Mouse (Mus musculus) stomach, embryonic 16.5 days (tissue): ENCODE measurements around the gene Prkca. TPM values are rescaled to one million over a fixed set of nuclear protein-coding genes. Genes with fewer than 3 reads are reported as not detected.

ENCODE experiments used
- ATAC-seq: fragments of 200-750 bp; cut with Nextera tagmentation; 2 replicates; pipeline ENCODE4 v1.8.0; 2017; ENCODE audit warnings: moderate number of reproducible peaks, moderate TSS enrichment; ENCODE audit not compliant: insufficient read depth, low FRiP score
- H3K27ac ChIP-seq: fragments of 300-500 bp; sonication (generic); 2 replicates; pipeline ENCODE4 v1.5.1; 2014; ENCODE audit warnings: low read length
- H3K27me3 ChIP-seq: fragments of 300-500 bp; sonication (generic); 2 replicates; pipeline ENCODE4 v1.6.1; 2014; ENCODE audit warnings: low read length, control low read depth, mixed read lengths; ENCODE audit not compliant: control insufficient read depth, insufficient read depth
- H3K36me3 ChIP-seq: fragments of 300-500 bp; sonication (generic); 2 replicates; pipeline ENCODE4 v1.6.1; 2014; ENCODE audit warnings: low read length; ENCODE audit not compliant: control insufficient read depth, insufficient read depth
- H3K4me1 ChIP-seq: fragments of 300-500 bp; sonication (generic); 2 replicates; pipeline ENCODE4 v1.6.1; 2014; ENCODE audit warnings: low read length, control low read depth, mixed read lengths; ENCODE audit not compliant: control insufficient read depth, insufficient read depth
- H3K4me2 ChIP-seq: fragments of 300-500 bp; sonication (generic); 2 replicates; pipeline ENCODE4 v1.6.1; 2014; ENCODE audit warnings: low read depth, low read length, mixed read lengths
- H3K4me3 ChIP-seq: fragments of 300-500 bp; sonication (generic); replicated peaks from 2 replicates; pipeline ENCODE4 v1.5.1; 2014; ENCODE audit warnings: mild to moderate bottlenecking, low read length
- H3K9ac ChIP-seq: fragments of 300-500 bp; sonication (generic); 2 replicates; pipeline ENCODE4 v1.6.1; 2014; ENCODE audit warnings: low read length
- H3K9me3 ChIP-seq: fragments of 300-500 bp; sonication (generic); replicated peaks from 2 replicates; pipeline ENCODE4 v1.6.1; 2016; ENCODE audit warnings: low read length, control low read depth; ENCODE audit not compliant: control insufficient read depth
- WGBS: fragments of 180-500 bp; shearing (Covaris S2); extraction: QIAGEN DNeasy Blood & Tissue Kit; methylation state at CpG from one replicate; pipeline ENCODE4 v1.1.7; 2014; 5-methylcytosine and 5-hydroxymethylcytosine counted together
- polyA plus RNA-seq: library from polyadenylated mRNA; unstranded; fragments of >200 nt; fragmentation: Nextera tagmentation; extraction: Ambion mirVana; gene quantifications from 2 replicates; pipeline ENCODE4 v1.2.1, GENCODE M21; 2015

Gene Prkca
- 6.5 and 6.9 TPM in 2 replicates for polyA plus RNA-seq

- Histone ChIP-seq H3K36me3 (no peaks in the 10 kb centered on the region), H3K4me2 (peak within 1 kb of the TSS; percentile 99), H3K27me3 (no peaks in the 10 kb centered on the region), H3K9me3 (no peaks in the 10 kb centered on the region), H3K4me3 (peak within 1 kb of the TSS; percentile 89), H3K9ac (peak within 1 kb of the TSS; percentile 87), H3K4me1 (peaks cover 11% of the 10 kb centered on the region), H3K27ac (peak within 1 kb of the TSS; percentile 84)
- WGBS: under 1% methylated on average over 56 of the region's 63 CpGs
- ATAC-seq: peak; percentile 93
Observed at GRCm38 (mm10) chr11:108343789-108344462, at the start of gene Prkca. Gene Prkca, minus strand, starts transcription at chr11:108343928.

DNA sequence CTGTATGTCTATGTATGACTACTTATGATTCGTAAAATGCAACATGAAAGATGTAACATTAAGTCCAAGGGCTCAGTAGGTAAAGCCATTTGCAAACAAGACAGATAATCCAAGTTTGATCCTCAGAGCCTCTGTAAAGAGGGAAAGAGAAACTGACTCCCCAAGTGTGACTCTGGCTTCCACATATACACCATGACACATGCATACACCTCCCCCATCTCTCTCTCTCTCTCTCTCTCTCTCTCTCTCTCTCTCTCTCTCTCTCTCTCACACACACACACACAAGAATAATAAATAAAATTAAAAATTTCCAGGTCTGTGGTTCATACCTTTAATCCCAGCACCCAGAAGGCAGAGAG, 41.9 kb upstream of the Prkca start:
- Histone ChIP-seq H3K9me3 (no peaks in the 10 kb centered on the region), H3K27ac (no peak overlapping the region), H3K9ac (no peak overlapping the region), H3K4me2 (no peak overlapping the region), H3K4me3 (no peak overlapping the region), H3K36me3 (no peaks in the 10 kb centered on the region), H3K27me3 (no peaks in the 10 kb centered on the region), H3K4me1 (no peaks in the 10 kb centered on the region)
- WGBS: 69% methylated on average over 1 of the region's 1 CpGs
- no peak for ATAC-seq

- Histone ChIP-seq H3K4me3 (no peak overlapping the region), H3K36me3 (no peaks in the 10 kb centered on the region), H3K4me2 (no peak overlapping the region), H3K27me3 (no peaks in the 10 kb centered on the region), H3K9ac (no peak overlapping the region), H3K9me3 (no peaks in the 10 kb centered on the region), H3K4me1 (no peaks in the 10 kb centered on the region), H3K27ac (no peak overlapping the region)
- no peak for ATAC-seq
- WGBS: 51% methylated on average over 4 of the region's 4 CpGs
Observed at GRCm38 (mm10) chr11:108384920-108385665, 41.4 kb upstream of the Prkca start.

DNA sequence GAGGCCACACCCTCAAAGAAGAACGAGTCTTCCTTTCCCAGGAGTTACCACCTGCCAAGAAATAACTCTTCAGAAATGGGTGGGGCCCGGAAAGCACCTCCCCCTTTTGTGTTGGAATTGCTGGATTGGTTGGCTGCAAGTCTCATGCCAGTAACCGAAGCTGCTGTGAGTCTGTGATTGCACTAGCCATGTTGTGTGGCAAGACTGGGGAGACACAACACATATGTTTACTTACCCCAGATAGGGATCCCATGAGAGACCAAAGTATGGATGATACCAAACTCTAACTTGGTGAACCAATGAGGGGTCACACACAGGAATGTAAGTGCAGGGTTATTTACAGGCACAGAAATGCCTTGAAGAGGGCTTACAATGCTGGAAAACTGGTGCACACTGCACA, 38.9 kb upstream of the Prkca start:
- ATAC-seq: no peak
- H3K36me3 ChIP-seq: no peaks in the 10 kb centered on the region
- H3K27ac ChIP-seq: no peak overlapping the region
- no peaks in the 10 kb centered on the region for H3K27me3 ChIP-seq
- H3K4me2 ChIP-seq: no peak overlapping the region
- H3K9ac ChIP-seq: no peak overlapping the region
- no peaks in the 10 kb centered on the region; the same call in 1 of the 2 replicates for H3K4me1 ChIP-seq
- H3K4me3 ChIP-seq: no peak overlapping the region
- H3K9me3 ChIP-seq: no peaks in the 10 kb centered on the region
- 68% methylated on average over 3 of the region's 3 CpGs for WGBS

DNA sequence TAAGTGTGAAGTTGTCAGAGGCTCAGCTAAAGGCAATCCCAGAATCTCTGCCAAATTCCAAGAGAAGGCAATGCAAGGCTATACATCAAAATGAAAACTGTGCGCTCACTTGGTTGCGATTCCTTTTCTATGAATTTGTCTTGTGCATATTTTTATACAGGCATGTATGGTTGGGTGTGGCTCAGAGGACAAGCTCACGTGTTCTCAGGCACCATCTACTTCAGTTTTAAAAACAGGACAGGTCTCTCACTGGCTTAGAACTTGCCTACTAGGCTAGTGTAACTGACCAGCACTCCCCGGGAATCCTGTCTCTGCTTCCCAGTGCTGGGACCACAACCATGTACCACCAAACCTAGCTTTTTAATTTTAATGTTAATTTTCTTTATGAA, 34.6 kb upstream of the Prkca start:
- H3K27me3 ChIP-seq: no peaks in the 10 kb centered on the region
- H3K9me3 ChIP-seq: no peaks in the 10 kb centered on the region
- H3K4me1 ChIP-seq: no peaks in the 10 kb centered on the region; the same call in 1 of the 2 replicates
- H3K9ac ChIP-seq: no peak overlapping the region
- H3K36me3 ChIP-seq: no peaks in the 10 kb centered on the region
- H3K4me2 ChIP-seq: no peak overlapping the region
- H3K4me3 ChIP-seq: no peak overlapping the region
- no peak overlapping the region for H3K27ac ChIP-seq
- 69% methylated on average over 4 of the region's 4 CpGs for WGBS
- no peak for ATAC-seq

DNA sequence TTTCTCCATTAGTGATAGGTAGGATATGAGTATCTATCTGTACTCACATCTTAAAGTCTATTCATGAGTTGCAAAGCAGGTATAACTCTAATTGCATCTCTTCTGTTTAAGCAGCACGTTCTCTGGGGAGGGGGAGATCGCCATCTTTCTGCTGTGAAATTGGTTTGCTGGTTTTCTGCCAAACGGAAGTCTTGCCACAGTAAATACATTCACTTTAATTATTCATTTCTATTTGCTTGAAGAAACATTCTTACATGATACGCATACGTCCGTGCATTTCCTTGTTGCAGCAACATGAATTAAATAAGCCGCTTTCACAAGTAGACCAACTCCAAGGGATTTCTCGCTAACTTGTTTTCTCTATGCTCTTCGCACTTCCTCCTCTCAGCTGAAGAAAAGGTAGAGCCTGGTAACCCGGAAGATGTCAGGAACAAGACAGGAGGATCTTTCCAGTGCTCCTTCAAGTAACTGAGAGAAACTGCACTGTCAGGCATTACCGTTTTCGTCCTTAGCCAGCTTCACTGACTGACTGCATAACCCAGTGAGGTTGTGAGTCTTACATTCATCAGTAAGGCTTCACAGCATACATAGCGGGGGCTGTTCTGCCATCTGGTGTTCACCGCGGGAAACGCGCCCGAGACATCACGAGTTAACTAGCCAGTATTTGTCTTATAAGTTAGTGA, 34.1 kb upstream of the Prkca start:
- Histone ChIP-seq H3K4me2 (0 out of 2 replicates have a peak overlapping the region, but pooled peaks have one; percentile 30), H3K9ac (no peak overlapping the region), H3K36me3 (no peaks in the 10 kb centered on the region), H3K27me3 (no peaks in the 10 kb centered on the region), H3K9me3 (no peaks in the 10 kb centered on the region), H3K27ac (no peak overlapping the region), H3K4me1 (no peaks in the 10 kb centered on the region; the same call in 1 of the 2 replicates), H3K4me3 (0 out of 2 replicates have a peak overlapping the region, but pooled peaks have one; percentile 7)
- ATAC-seq: peak; percentile 86
- WGBS: 36% methylated on average over 19 of the region's 19 CpGs

- no peak for ATAC-seq
- Histone ChIP-seq H3K4me2 (no peak overlapping the region), H3K4me3 (no peak overlapping the region), H3K27ac (no peak overlapping the region), H3K9me3 (no peaks in the 10 kb centered on the region), H3K36me3 (no peaks in the 10 kb centered on the region), H3K27me3 (no peaks in the 10 kb centered on the region), H3K9ac (no peak overlapping the region), H3K4me1 (no peaks in the 10 kb centered on the region; the same call in 1 of the 2 replicates)
- WGBS: 92% methylated on average over 7 of the region's 7 CpGs
Observed at GRCm38 (mm10) chr11:108376815-108377214, 33.1 kb upstream of the Prkca start.

DNA sequence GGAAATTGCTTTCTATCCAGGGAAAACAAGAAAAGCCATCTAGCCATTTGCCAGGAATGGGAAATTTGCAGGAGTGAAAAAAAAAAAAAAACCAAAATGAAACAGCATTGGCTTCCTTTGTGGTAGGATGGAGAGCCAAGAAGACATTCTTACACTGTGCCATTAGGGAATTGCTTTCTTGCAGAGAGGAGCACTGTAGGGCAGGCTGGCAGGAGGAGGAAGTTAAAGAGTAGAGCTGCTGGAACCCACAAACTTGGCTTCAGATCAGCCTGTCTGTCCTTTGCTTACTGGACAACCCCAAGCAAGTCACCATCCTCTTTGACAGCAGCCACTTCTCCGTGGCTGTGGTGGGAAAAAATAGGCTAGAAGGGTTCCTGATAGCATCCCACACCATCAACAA, 23.3 kb upstream of the Prkca start:
- Histone ChIP-seq H3K36me3 (no peaks in the 10 kb centered on the region), H3K9me3 (no peaks in the 10 kb centered on the region), H3K4me1 (peaks cover 15% of the 10 kb centered on the region), H3K27ac (no peak overlapping the region), H3K4me3 (no peak overlapping the region), H3K4me2 (no peak overlapping the region), H3K27me3 (no peaks in the 10 kb centered on the region), H3K9ac (no peak overlapping the region)
- ATAC-seq: no peak
- 54% methylated on average over 1 of the region's 1 CpGs for WGBS

DNA sequence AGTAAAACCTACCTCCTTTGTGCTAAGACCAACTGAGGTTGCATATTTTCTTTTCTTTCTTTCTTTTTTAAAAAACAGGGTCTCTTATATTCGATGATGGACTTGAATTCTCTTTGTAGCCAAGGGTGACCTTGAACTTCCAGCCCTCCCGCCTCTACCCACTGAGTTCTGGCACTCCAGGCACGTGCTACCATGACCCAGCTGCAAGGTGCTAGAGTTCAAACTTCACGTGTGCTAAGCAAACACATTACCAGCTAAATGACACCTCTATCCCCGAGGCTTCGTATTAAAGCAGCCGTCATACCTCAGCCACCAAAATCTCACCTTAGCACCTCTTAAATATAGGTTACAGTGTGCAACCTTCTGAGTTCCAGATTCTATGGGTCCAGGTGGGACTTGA, 21.9 kb upstream of the Prkca start:
- Histone ChIP-seq H3K4me1 (peaks cover 15% of the 10 kb centered on the region), H3K27me3 (no peaks in the 10 kb centered on the region), H3K36me3 (no peaks in the 10 kb centered on the region), H3K4me2 (no peak overlapping the region), H3K4me3 (no peak overlapping the region), H3K9me3 (no peaks in the 10 kb centered on the region), H3K27ac (peak overlapping the region; percentile 26; the same call in 1 of the 2 replicates), H3K9ac (no peak overlapping the region)
- WGBS: 45% methylated on average over 7 of the region's 7 CpGs
- ATAC-seq: peak; percentile 38; the same call in 1 of the 2 replicates
